Mouse (Mus musculus) stomach, embryonic 16.5 days (tissue): ENCODE results near the gene Ube2g2. TPM values are rescaled to one million over a fixed set of nuclear protein-coding genes. Genes with fewer than 3 reads are reported as not detected.
"Not testable (repeated sequence)": the region's sequence is repeated elsewhere in the genome, so short reads cannot be mapped to it uniquely, and the experiment has no call there.

Experiments
- ATAC-seq: fragments of 200-750 bp; cut with Nextera tagmentation; 2 replicates; pipeline ENCODE4 v1.8.0; 2017; ENCODE audit warnings: moderate number of reproducible peaks, moderate TSS enrichment; ENCODE audit not compliant: insufficient read depth, low FRiP score
- H3K27ac ChIP-seq: fragments of 300-500 bp; sonication (generic); 2 replicates; pipeline ENCODE4 v1.5.1; 2014; ENCODE audit warnings: low read length
- H3K27me3 ChIP-seq: fragments of 300-500 bp; sonication (generic); 2 replicates; pipeline ENCODE4 v1.6.1; 2014; ENCODE audit warnings: low read length, control low read depth, mixed read lengths; ENCODE audit not compliant: control insufficient read depth, insufficient read depth
- H3K36me3 ChIP-seq: fragments of 300-500 bp; sonication (generic); 2 replicates; pipeline ENCODE4 v1.6.1; 2014; ENCODE audit warnings: low read length; ENCODE audit not compliant: control insufficient read depth, insufficient read depth
- H3K4me1 ChIP-seq: fragments of 300-500 bp; sonication (generic); 2 replicates; pipeline ENCODE4 v1.6.1; 2014; ENCODE audit warnings: low read length, control low read depth, mixed read lengths; ENCODE audit not compliant: control insufficient read depth, insufficient read depth
- H3K4me2 ChIP-seq: fragments of 300-500 bp; sonication (generic); 2 replicates; pipeline ENCODE4 v1.6.1; 2014; ENCODE audit warnings: low read depth, low read length, mixed read lengths
- H3K4me3 ChIP-seq: fragments of 300-500 bp; sonication (generic); replicated peaks from 2 replicates; pipeline ENCODE4 v1.5.1; 2014; ENCODE audit warnings: mild to moderate bottlenecking, low read length
- H3K9ac ChIP-seq: fragments of 300-500 bp; sonication (generic); 2 replicates; pipeline ENCODE4 v1.6.1; 2014; ENCODE audit warnings: low read length
- H3K9me3 ChIP-seq: fragments of 300-500 bp; sonication (generic); replicated peaks from 2 replicates; pipeline ENCODE4 v1.6.1; 2016; ENCODE audit warnings: low read length, control low read depth; ENCODE audit not compliant: control insufficient read depth
- WGBS: fragments of 180-500 bp; shearing (Covaris S2); extraction: QIAGEN DNeasy Blood & Tissue Kit; methylation state at CpG from one replicate; pipeline ENCODE4 v1.1.7; 2014; 5-methylcytosine and 5-hydroxymethylcytosine counted together
- polyA plus RNA-seq: library from polyadenylated mRNA; unstranded; fragments of >200 nt; fragmentation: Nextera tagmentation; extraction: Ambion mirVana; gene quantifications from 2 replicates; pipeline ENCODE4 v1.2.1, GENCODE M21; 2015

Ube2g2 gene
- polyA plus RNA-seq, 1 experiment from 2014 or later, result 78.0 TPM

DNA sequence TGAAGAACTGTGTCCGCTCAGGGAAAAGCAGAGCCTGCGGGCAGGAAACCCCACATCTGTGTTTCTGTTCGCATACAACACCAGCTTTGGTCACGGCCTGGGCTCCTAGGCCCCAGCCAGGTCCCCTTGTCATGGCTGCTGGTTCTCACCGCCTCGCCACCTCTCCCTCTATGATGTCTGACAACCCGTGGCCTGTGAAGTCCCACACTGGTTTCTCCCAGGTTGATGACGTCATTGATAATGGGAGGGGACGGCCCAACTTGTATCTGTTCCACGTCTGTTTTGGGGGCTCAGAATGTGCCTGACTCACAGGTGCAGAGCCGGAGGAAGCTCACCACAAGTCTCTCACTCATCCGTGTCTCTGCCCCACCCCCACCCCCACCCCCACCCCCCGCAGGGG, 51.7 kb downstream of the Ube2g2 start:
- Histone ChIP-seq H3K9me3 (no peaks in the 10 kb centered on the region), H3K4me1 (0 out of 2 replicates have a peak, but pooled peaks cover 9% of the 10 kb centered on the region), H3K36me3 (no peaks in the 10 kb centered on the region), H3K27me3 (peaks cover 28% of the 10 kb centered on the region), H3K4me2 (no peak overlapping the region), H3K27ac (no peak overlapping the region), H3K4me3 (no peak overlapping the region), H3K9ac (no peak overlapping the region)
- 61% methylated on average over 13 of the region's 13 CpGs for WGBS
- ATAC-seq, result no peak

DNA sequence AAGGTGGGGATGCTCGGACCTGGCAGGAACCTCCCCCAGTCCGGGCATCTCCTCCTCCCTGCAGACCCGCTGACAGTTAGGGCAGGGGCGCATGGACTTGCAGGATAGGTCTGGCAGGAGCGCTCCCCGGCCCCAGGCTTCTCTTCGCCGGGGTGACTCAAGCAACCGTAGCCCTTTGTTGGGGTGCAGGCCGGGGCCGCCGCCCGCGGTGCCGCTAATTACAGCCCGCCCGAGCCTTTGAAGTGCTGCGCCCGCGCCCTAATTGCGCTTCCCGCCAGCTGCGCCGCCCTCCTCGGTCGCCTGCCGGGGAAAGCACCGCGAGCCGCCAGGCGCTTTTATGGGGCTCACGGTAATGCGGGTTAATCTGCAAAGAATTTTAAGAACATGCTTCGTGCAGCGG, 55.5 kb downstream of the Ube2g2 start:
- no peak overlapping the region for H3K27ac ChIP-seq
- peak overlapping the region; percentile 55 for H3K4me2 ChIP-seq
- under 1% methylated on average over 35 of the region's 35 CpGs for WGBS
- H3K27me3 ChIP-seq, result peaks cover 32% of the 10 kb centered on the region
- H3K9ac ChIP-seq, result peak overlapping the region; percentile 42; the same call in 1 of the 2 replicates
- no peak for ATAC-seq
- peak overlapping the region; percentile 37 for H3K4me3 ChIP-seq
- H3K4me1 ChIP-seq, result 0 out of 2 replicates have a peak, but pooled peaks cover 9% of the 10 kb centered on the region
- H3K9me3 ChIP-seq, result no peaks in the 10 kb centered on the region
- H3K36me3 ChIP-seq, result no peaks in the 10 kb centered on the region

DNA sequence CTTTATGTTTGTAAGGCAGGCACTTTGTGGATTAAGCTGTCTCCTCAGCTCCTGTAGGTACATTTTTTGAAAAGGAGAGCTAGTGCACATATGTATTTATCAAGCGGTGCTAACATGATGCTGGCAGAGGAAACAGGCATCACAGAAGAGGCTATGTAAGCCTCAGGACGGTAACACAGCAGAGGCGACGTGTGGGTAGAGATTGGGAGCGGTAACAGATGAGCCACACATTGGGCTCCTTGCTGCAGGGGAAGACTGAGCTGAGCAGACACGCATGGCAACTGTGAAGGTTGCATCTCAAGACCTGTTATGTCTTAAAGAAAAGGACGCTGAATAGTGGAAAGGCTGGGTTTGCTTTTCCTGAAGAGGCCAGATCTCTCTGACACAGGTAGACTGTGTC, 60.9 kb downstream of the Ube2g2 start:
- H3K36me3 ChIP-seq, result no peaks in the 10 kb centered on the region
- no peak overlapping the region for H3K9ac ChIP-seq
- no peak overlapping the region for H3K4me3 ChIP-seq
- no peak for ATAC-seq
- no peak overlapping the region for H3K27ac ChIP-seq
- WGBS, result 74% methylated on average over 7 of the region's 7 CpGs
- no peaks in the 10 kb centered on the region for H3K9me3 ChIP-seq
- H3K4me1 ChIP-seq, result peaks cover 4% of the 10 kb centered on the region; the same call in 1 of the 2 replicates
- H3K4me2 ChIP-seq, result no peak overlapping the region
- H3K27me3 ChIP-seq, result peaks cover 10% of the 10 kb centered on the region

DNA sequence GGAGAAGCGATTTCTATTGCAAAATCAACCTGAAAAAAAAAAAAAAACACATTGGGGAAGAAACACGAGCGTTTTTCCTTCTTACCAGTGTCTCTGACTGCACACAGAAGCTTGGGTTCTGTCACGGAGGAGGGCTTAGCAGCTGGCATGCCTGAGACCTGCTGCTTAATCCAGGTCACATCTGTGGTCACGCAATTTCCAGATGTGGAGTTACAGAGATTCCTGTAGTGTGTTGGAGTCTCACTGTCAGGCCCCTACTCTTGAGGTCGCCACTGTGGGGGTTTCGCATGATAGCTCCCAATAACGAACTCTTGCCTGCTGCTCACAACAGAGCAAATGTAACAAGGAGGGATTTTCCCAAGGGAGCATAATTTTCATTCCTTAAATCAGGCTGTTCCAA, 62.1 kb downstream of the Ube2g2 start:
- ATAC-seq, result no peak
- peaks cover under 1% of the 10 kb centered on the region; the same call in 1 of the 2 replicates for H3K27me3 ChIP-seq
- 33% methylated on average over 8 of the region's 8 CpGs for WGBS

DNA sequence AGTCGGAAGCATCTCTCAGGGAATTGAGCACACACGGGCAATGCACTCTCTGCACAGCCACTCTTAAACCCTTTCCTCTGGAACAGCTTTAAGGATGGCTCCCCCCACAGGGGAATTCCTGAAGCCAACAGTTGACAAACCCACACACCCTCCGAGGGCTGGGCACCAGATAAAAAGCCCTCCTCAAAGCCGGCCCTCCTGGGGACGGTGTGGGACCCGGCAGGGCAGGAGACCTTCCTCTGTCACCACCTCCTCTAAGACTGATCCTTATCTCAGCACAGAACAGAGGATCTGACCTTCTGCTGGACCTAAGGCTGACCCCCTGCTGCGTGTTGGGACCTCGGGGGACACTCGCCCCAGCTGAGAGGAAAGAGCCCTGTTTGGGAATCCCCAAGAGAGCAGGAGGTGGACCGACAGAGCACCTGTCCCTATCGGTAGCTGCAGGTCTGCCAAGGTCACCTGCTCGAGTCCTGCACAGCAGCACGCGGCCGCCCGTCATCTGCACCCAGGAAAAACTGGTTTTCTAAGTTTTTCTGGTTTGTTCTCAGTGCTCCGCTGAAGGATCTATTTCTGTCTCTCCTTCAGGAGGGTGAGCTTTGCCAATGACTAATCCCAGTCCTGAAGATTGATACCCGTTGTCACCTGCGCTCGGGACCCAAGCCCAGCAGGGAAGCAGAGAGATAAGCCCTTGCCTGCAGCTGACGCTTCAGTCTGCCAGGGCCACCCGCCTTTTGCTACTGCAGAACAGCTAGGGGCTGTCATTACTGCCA, 64.0 kb downstream of the Ube2g2 start, which contains the start of gene Tspear:
Tspear (plus strand) TSS at position 675 of the 770 bp plus-strand sequence.
- no peak within 1 kb of the TSS for H3K4me3 ChIP-seq

More for the DNA sequence above, 62.1 kb downstream of the Ube2g2 start:
- no peaks in the 10 kb centered on the region for H3K36me3 ChIP-seq
- no peak overlapping the region for H3K27ac ChIP-seq
- H3K4me2 ChIP-seq, result no peak overlapping the region
- H3K4me3 ChIP-seq, result no peak overlapping the region
- H3K9ac ChIP-seq, result no peak overlapping the region
- H3K9me3 ChIP-seq, result no peaks in the 10 kb centered on the region
- H3K4me1 ChIP-seq, result peaks cover 3% of the 10 kb centered on the region; the same call in 1 of the 2 replicates

DNA sequence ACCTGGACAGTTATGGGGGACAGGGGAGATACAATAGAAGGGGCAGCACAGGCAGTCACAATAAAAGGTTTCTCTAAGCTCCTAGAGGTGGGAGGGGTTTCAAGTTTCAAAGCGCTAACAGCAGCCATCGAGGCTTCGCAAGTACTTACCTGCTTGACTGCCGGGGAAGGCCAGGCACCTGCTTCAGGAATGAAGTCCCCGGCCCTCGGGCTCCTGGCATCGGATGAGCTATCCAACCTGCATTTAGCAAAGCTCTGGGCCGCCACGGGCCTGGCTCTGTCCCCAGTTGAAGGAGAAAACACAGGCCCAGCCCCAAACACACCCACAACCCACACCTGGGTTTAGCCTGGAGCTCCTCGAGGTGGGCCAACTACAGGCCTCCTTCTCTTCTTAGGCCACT, 64.9 kb downstream of the Ube2g2 start:
- H3K27ac ChIP-seq, result peak overlapping the region; percentile 65; the same call in 1 of the 2 replicates
- H3K9ac ChIP-seq, result no peak overlapping the region
- no peak overlapping the region for H3K4me2 ChIP-seq
- H3K4me3 ChIP-seq, result no peak overlapping the region
- H3K9me3 ChIP-seq, result no peaks in the 10 kb centered on the region
- no peaks in the 10 kb centered on the region; the same call in 1 of the 2 replicates for H3K27me3 ChIP-seq
- no peak for ATAC-seq
- WGBS, result 32% methylated on average over 10 of the region's 10 CpGs
- H3K36me3 ChIP-seq, result no peaks in the 10 kb centered on the region
- peaks cover 3% of the 10 kb centered on the region; the same call in 1 of the 2 replicates for H3K4me1 ChIP-seq

More for the DNA sequence above, 64.0 kb downstream of the Ube2g2 start, which contains the start of gene Tspear:
- peak; percentile 73; the same call in 1 of the 2 replicates for ATAC-seq
- no peaks in the 10 kb centered on the region; the same call in 1 of the 2 replicates for H3K27me3 ChIP-seq
- WGBS, result 7% methylated on average over 22 of the region's 22 CpGs
- peaks cover 3% of the 10 kb centered on the region; the same call in 1 of the 2 replicates for H3K4me1 ChIP-seq
- peak within 1 kb of the TSS; percentile 74 for H3K27ac ChIP-seq
- peak within 1 kb of the TSS; percentile 33 for H3K4me2 ChIP-seq
- no peaks in the 10 kb centered on the region for H3K9me3 ChIP-seq
- peak within 1 kb of the TSS; percentile 31; the same call in 1 of the 2 replicates for H3K9ac ChIP-seq
- no peaks in the 10 kb centered on the region for H3K36me3 ChIP-seq

DNA sequence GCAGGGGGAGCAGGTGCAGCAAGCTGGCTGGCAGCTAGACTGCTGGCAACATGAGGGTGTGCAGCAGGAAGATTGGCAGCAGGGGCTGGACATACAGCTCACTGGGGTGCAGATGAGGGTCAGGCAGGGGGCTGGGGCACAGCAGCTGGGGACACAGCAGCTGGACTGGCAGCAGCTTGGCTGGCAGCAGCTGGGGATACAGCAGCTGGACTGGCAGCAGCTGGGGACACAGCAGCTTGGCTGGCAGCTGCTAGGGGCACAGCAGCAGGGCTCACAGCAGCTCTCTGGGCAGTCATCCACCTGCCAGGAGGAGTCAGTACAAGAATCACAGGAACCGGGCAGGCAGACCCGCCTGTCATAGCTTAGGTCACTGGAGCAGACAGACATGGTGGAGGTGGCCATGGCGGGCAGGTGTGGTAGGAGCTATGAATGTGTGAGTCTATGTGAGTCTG, 68.3 kb downstream of the Ube2g2 start, which contains the start of gene Gm19402:
Gm19402 (minus strand) TSS at position 402 of the 452 bp plus-strand sequence.
- H3K27ac ChIP-seq, H3K4me3 ChIP-seq, ATAC-seq, H3K9ac ChIP-seq, H3K4me2 ChIP-seq, H3K27me3 ChIP-seq, H3K9me3 ChIP-seq, H3K4me1 ChIP-seq, H3K36me3 ChIP-seq: not testable (repeated sequence)
- WGBS, result 77% methylated on average over 3 of the region's 3 CpGs
